Mouse (Mus musculus) testis, adult 10 weeks (tissue): ENCODE results near the gene Gm20695. TPM values are rescaled to one million over a fixed set of nuclear protein-coding genes. Genes with fewer than 3 reads are reported as not detected.

Source experiments
- polyA plus RNA-seq: library from polyadenylated mRNA; stranded (reverse); fragments of 350-450 nt; fragmentation: Illumina TruSeq; extraction: RNeasy Lipid Tissue Mini Kit (QIAGEN cat#74804); gene quantifications from one replicate; pipeline ENCODE4 v1.2.3, GENCODE M21; 2014; ENCODE audit warnings: low read depth, low replicate concordance

Gm20695 gene
- 0.74 TPM for polyA plus RNA-seq

DNA sequence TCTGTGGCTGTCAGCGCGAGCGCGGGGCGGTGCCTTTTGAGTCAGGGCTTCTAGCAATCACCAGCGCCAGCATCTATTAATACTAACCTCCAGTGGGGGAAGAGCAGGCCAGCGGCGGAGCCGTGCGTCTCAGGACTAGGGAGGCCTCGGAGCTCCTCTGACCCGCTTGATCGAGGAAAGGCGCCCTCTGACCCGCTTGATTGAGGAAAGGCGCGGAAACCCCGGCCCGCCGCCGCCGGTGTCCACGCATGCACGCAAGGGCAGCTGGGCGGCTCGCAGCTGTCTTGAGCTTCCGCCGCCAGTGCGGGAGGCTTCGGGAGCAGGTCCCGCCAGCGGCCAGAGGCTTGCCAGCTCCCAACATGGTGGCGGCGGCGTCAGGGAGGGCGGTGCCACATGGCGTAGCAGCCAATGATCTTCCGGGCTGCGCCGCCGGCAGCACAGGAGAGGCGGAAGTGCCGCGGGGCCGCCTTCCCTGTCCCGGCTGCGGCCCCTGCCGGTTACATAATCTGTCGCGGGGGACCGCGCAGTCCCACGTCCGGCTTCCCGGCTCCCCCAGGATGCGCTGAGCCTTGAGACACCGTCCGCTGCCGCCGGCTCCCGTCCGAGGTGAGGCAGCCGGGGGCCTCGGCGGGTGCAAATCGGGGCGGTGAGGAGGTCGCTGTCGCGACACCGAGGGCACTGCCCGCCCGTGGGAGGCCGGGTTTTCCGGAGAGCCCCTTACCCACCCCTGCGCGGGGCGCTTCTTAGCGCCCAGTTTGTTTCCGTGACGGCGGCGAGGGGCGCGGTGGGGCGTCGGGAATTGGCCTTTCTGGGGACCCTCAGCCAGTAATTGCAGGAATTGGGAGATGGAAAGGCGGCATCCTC lies at the start of gene Gm20695, which contains the start of gene Zfp597:
Gene Gm20695 (plus strand): TSS at position 448 of the 864 bp plus-strand sequence.
Gene Zfp597 (minus strand): TSS at position 361 of the 864 bp plus-strand sequence.

DNA sequence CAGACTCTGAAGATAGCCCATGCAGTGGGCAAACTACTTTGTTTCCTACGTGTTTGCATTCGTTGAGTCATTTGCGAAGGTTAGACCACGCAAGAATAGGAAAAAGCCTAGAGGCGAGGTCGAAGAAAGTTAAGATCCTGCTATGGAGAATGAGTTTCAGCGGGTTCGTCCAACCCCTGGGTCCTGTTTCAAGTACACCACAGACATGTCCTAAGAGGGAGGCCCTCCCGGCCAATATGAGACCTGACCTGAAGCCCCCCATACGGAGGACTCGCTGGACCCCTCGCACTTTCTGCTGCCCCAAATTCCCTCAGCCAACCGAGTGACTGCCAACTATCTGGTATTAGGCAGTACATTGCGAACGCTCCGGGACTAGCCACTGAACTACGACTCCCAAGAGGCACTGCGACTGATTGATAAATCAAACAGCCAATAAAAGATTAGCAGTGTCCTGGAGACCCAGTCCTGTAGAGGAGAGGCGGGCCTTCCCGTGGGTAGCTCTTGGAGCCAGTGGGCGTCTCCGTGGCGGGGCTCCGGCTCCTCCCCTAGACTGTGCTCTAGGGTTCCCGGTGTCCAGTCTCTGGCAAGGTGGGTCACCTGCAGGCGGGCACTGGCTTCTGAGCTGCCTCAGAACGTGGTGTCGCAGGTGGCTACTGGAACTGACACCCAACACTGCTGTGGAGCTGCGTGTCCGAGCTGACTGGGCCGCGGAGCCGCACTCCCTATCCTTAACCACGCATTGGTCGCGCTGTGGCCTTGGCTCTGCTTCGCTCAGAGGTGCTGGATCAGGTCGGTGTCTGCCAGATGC lies 37.5 kb upstream of the Gm20695 start, which contains the start of gene Zfp174:
Gene Zfp174 (plus strand): TSS at position 558 of the 808 bp plus-strand sequence.

DNA sequence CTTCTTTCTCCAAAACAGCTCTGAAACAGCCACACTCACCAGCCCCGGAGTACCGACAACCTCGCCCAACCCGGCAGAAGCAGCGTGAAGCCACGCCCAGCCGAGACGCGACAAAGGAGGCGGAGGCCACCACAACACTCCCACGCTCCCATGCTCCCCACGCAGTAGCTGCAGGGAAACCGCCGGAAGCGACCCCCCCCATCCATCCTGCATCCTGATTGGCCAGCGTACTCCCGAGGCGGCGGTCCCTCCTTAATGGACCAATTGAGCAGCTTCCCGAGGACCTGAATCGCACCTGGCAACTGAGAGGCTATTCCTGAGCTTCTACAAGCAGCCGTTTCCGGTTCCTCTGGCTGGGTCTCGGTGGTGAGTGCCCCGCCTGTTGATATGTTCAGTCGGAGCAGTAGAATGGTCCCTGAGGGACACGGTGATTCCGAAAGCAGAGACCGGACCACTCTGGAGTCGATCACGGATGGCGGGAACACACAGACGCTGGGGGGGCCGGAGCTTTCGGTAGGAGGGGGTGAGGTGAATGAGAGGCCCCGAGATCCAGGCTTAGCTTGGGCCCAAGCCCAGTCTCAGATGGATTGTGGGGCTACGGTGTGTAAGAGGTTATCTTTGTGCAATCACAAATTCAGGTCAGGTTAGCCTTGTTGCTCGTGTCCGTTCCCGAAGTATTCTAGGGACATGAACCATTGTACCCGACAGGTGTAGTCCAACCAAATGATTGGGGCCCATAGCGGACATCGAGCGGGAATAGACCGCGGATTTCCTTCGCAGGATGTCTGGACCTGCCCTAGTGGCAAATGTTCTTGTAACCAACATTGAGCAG lies 12.0 kb upstream of the Gm20695 start, which contains the start of gene Naa60:
Gene Naa60 (plus strand): TSS at position 160 of the 832 bp plus-strand sequence.

DNA sequence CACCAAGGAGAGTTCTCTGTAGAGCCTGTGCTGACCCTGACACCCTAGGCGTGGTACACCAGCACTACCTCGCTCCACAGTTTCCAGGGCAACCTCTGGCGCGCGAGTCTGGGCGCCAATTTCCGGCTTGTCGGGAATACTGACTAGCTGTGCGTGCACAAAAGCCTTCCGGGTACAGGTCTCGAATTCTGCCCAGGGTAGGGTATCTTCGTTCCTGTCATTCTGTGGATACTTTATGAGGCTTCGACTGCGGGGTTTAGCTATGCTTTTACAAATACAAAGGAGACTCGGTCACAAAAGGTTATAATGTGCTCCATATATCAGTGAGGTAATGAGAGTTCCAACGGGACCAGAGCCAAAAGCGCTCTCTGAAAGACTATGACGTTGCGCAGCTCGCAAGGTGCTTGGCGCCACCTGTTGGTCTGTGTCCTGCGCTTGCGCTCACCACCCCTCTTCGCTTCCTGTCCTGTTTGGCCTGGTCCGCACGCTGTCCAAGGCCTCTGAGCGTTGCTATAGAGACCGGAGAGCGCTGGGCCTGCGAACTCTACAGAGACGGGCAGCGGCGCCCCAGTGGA lies 24.2 kb downstream of the Gm20695 start, which contains the start of the genes 1700037C18Rik and Cluap1:
Gene 1700037C18Rik (minus strand): TSS at position 153 of the 575 bp plus-strand sequence.
Gene Cluap1 (plus strand): TSS at position 265 of the 575 bp plus-strand sequence.

Other genes starting within 250 kb of the Gm20695 start
- not detected for gene Mefv, start 166.6 kb upstream of the Gm20695 start, polyA plus RNA-seq
- 48.4 TPM for gene Zfp263, start 140.6 kb upstream of the Gm20695 start, polyA plus RNA-seq
- gene Olfr15, start 53.8 kb upstream of the Gm20695 start, polyA plus RNA-seq, result not detected
- 3.1 TPM for gene Zfp174, start 37.4 kb upstream of the Gm20695 start, polyA plus RNA-seq
- 169 TPM for gene Naa60, start 12.3 kb upstream of the Gm20695 start, polyA plus RNA-seq
- 108 TPM for gene Zfp597, start 87 bp upstream of the Gm20695 start, polyA plus RNA-seq
- 25.3 TPM for gene 1700037C18Rik, start 24.0 kb downstream of the Gm20695 start, polyA plus RNA-seq
- gene Cluap1, start 24.2 kb downstream of the Gm20695 start, polyA plus RNA-seq, result 106 TPM
- 0.24 TPM for gene Nlrc3, start 92.0 kb downstream of the Gm20695 start, polyA plus RNA-seq
- 111 TPM for gene Slx4, start 119.1 kb downstream of the Gm20695 start, polyA plus RNA-seq
- gene Dnase1, start 152.3 kb downstream of the Gm20695 start, polyA plus RNA-seq, result not detected
- 47.0 TPM for gene Trap1, start 193.2 kb downstream of the Gm20695 start, polyA plus RNA-seq